Mouse (Mus musculus) myocyte (in vitro differentiated cells): Measurements from ENCODE around the gene Ccdc51. TPM values are rescaled to one million over a fixed set of nuclear protein-coding genes. Genes with fewer than 3 reads are reported as not detected.

ENCODE experiments used
- H3K27me3 ChIP-seq: one replicate; pipeline ENCODE4 v1.6.1; 2011; ENCODE audit not compliant: control insufficient read depth, insufficient read depth, insufficient read length
- H3K36me3 ChIP-seq: one replicate; pipeline ENCODE4 v1.6.1; 2011; ENCODE audit not compliant: control insufficient read depth, insufficient read depth
- H3K4me2 ChIP-seq: one replicate; pipeline ENCODE4 v1.6.1; 2011; ENCODE audit warnings: low read depth, control low read depth
- H3K4me3 ChIP-seq: one replicate; pipeline ENCODE4 v1.5.1; 2011; ENCODE audit warnings: mild to moderate bottlenecking, control low read depth, moderate library complexity
- H3K79me2 ChIP-seq: one replicate; pipeline ENCODE4 v1.6.1; 2011; ENCODE audit not compliant: control insufficient read depth, insufficient read depth
- H3ac ChIP-seq: one replicate; pipeline ENCODE4 v1.6.1; 2011; ENCODE audit not compliant: control insufficient read depth, insufficient read length
- CEBPB ChIP-seq: IDR thresholded peaks from 2 replicates; pipeline ENCODE4 v1.6.1; 2011; ENCODE audit warnings: mild to moderate bottlenecking, moderate library complexity; ENCODE audit not compliant: poor library complexity, insufficient read depth, severe bottlenecking
- E2F4 ChIP-seq: IDR thresholded peaks from one replicate; pipeline ENCODE4 v1.6.1; 2011; ENCODE audit warnings: mild to moderate bottlenecking, control low read depth, moderate library complexity; ENCODE audit not compliant: insufficient read depth
- MAX ChIP-seq: IDR thresholded peaks from one replicate; pipeline ENCODE4 v1.6.1; 2011; ENCODE audit warnings: low read depth, mild to moderate bottlenecking, control low read depth
- MYOD1 ChIP-seq, 3 experiments: IDR thresholded peaks; one replicate each; pipeline ENCODE4 v1.6.1; 2011; ENCODE audit warnings: control low read depth in 2 of 3, low read depth in 2 of 3, mild to moderate bottlenecking in 2 of 3, moderate library complexity in 1 of 3; ENCODE audit not compliant: insufficient read length in 2 of 3, control insufficient read depth in 1 of 3
- MYOG ChIP-seq, 3 experiments: IDR thresholded peaks; one replicate each; pipeline ENCODE4 v1.6.1; 2011; ENCODE audit warnings: control low read depth in 2 of 3, low read depth in 2 of 3, mild to moderate bottlenecking in 2 of 3; ENCODE audit not compliant: insufficient read length in 2 of 3, control insufficient read depth in 1 of 3, insufficient read depth in 1 of 3
- POLR2A ChIP-seq: IDR thresholded peaks from one replicate; pipeline ENCODE4 v1.6.1; 2011; ENCODE audit warnings: low read depth, mild to moderate bottlenecking, control low read depth, moderate library complexity; ENCODE audit not compliant: insufficient read length
- POLR2AphosphoS2 ChIP-seq: IDR thresholded peaks from one replicate; pipeline ENCODE4 v1.6.1; 2011; ENCODE audit warnings: low read depth, control low read depth; ENCODE audit not compliant: insufficient read length
- REST ChIP-seq: IDR thresholded peaks from one replicate; pipeline ENCODE4 v1.6.1; 2011; ENCODE audit warnings: mild to moderate bottlenecking, control low read depth, moderate library complexity; ENCODE audit not compliant: insufficient read depth, insufficient read length
- SRF ChIP-seq: IDR thresholded peaks from one replicate; pipeline ENCODE4 v1.6.1; 2011; ENCODE audit warnings: low read depth; ENCODE audit not compliant: control insufficient read depth, insufficient read length
- TCF12 ChIP-seq: IDR thresholded peaks from one replicate; pipeline ENCODE4 v1.6.1; 2011; ENCODE audit warnings: mild to moderate bottlenecking, control low read depth; ENCODE audit not compliant: poor library complexity, insufficient read depth, severe bottlenecking
- TCF3 ChIP-seq: IDR thresholded peaks from one replicate; pipeline ENCODE4 v1.6.1; 2011; ENCODE audit warnings: low read depth, control low read depth; ENCODE audit not compliant: insufficient read length
- USF1 ChIP-seq: IDR thresholded peaks from one replicate; pipeline ENCODE4 v1.6.1; 2011; ENCODE audit warnings: low read depth, mild to moderate bottlenecking, control low read depth, moderate library complexity
- polyA plus RNA-seq: library from polyadenylated mRNA; unstranded; fragments of >200 nt; fragmentation: generic; extraction: Trizol; gene quantifications from one replicate; pipeline ENCODE4 v1.2.1, GENCODE M21; 2012; ENCODE audit warnings: missing spikeins

The Ccdc51 gene
- polyA plus RNA-seq, 1 experiment, result 13.8 TPM

- TF ChIP-seq E2F4, result no peak
- TF ChIP-seq TCF3, result no peak
- no peak for TF ChIP-seq POLR2A
- no peak for TF ChIP-seq MAX
- TF ChIP-seq MYOD1 (IDR thresholded peaks at IDR 0.05; ENCODE audit: control insufficient read depth in 1 of 3, insufficient read length in 2 of 3, low read depth in 2 of 3), result no peak
- no peak for TF ChIP-seq SRF
- TF ChIP-seq POLR2AphosphoS2, result no peak
- TF ChIP-seq USF1, result no peak
- TF ChIP-seq CEBPB, result no peak
- TF ChIP-seq REST, result no peak
- no peak for TF ChIP-seq MYOG (IDR thresholded peaks at IDR 0.05; ENCODE audit: control insufficient read depth in 1 of 3, insufficient read depth in 1 of 3, insufficient read length in 2 of 3, low read depth in 2 of 3)
- TF ChIP-seq TCF12, result no peak
- Histone ChIP-seq H3K4me3 (no peak overlapping the region), H3K4me2 (no peak overlapping the region), H3K79me2 (peaks cover 14% of the 10 kb centered on the region), H3ac (no peak overlapping the region), H3K27me3 (no peaks in the 10 kb centered on the region), H3K36me3 (peaks cover 23% of the 10 kb centered on the region)
Measured at GRCm38 (mm10) chr9:109068095-109068735, 14.1 kb upstream of the Ccdc51 start.

DNA sequence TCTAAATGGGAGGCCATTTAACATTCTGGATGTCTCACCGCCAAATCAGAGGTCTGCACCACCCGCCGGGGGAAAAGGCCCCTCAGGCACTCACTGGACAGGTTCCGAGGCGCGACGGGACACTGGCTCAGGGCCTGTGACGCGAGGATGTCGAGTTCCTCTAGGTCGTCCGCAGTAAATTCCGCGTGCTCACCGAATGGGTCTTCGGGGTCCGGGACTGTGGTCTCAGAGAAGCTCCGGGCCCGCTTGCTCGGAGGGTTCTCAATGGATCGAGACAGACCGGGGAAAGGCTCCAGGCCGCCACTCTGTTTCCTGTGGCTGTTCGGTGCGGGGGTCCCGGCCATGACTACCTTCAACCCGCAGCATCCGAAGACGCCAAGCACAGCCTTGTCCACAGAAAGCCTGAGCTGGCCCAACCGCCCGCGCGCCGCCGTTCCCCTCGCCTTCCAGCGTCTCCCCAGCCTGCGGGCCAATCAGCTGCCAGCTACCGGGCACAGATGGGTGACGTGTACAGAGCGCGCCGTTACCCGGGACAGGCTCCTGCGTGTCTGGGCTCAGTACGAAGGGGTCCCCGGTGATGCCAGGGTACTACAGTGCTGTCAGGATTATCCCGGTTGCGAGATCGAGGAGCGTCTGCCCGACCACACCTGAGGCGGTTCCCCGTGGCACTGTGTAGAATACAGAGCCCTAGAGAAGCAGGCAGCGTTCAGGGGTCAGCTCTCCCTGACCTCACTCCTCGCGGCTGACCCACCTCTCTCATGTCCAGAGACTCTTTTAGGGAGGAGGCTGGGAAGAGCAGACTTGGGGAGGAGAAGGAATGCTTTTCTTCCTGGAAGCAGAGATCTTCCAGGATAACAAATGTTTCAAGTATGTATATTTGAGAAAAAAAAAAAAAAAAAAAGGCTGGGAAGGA, 8.4 kb upstream of the Ccdc51 start, which contains the start of gene Atrip:
Gene Atrip (minus strand): TSS at position 464 of the 913 bp plus-strand sequence.
- Histone ChIP-seq H3K4me2 (peak within 1 kb of the TSS; percentile 100), H3ac (peak within 1 kb of the TSS; percentile 80)

GRCm38 (mm10) chr9:109080516-109080915, 1.8 kb upstream of the Ccdc51 start:
- Histone ChIP-seq H3ac (no peak overlapping the region), H3K4me3 (no peak overlapping the region), H3K79me2 (peaks cover 34% of the 10 kb centered on the region), H3K36me3 (peaks cover 5% of the 10 kb centered on the region), H3K27me3 (no peaks in the 10 kb centered on the region), H3K4me2 (peak overlapping the region; percentile 95)
- TF ChIP-seq MYOG (IDR thresholded peaks at IDR 0.05; ENCODE audit: control insufficient read depth in 1 of 3, insufficient read depth in 1 of 3, insufficient read length in 2 of 3, low read depth in 2 of 3), result no peak
- TF ChIP-seq TCF3, result no peak
- no peak for TF ChIP-seq REST
- no peak for TF ChIP-seq E2F4

More for the DNA sequence above, 8.4 kb upstream of the Ccdc51 start, which contains the start of gene Atrip:
- Histone ChIP-seq H3K79me2 (peaks cover 24% of the 10 kb centered on the region), H3K4me3 (peak within 1 kb of the TSS; percentile 95), H3K36me3 (peaks cover 6% of the 10 kb centered on the region), H3K27me3 (no peaks in the 10 kb centered on the region)
- no peak for TF ChIP-seq MYOG (IDR thresholded peaks at IDR 0.05; ENCODE audit: control insufficient read depth in 1 of 3, insufficient read depth in 1 of 3, insufficient read length in 2 of 3, low read depth in 2 of 3)
- TF ChIP-seq POLR2AphosphoS2, result peak; percentile 97
- no peak for TF ChIP-seq MYOD1 (IDR thresholded peaks at IDR 0.05; ENCODE audit: control insufficient read depth in 1 of 3, insufficient read length in 2 of 3, low read depth in 2 of 3)
- TF ChIP-seq TCF3, result no peak
- no peak for TF ChIP-seq CEBPB
- TF ChIP-seq SRF, result peak; percentile 76
- TF ChIP-seq E2F4, result no peak
- peak; percentile 93 for TF ChIP-seq POLR2A
- TF ChIP-seq REST, result no peak

DNA sequence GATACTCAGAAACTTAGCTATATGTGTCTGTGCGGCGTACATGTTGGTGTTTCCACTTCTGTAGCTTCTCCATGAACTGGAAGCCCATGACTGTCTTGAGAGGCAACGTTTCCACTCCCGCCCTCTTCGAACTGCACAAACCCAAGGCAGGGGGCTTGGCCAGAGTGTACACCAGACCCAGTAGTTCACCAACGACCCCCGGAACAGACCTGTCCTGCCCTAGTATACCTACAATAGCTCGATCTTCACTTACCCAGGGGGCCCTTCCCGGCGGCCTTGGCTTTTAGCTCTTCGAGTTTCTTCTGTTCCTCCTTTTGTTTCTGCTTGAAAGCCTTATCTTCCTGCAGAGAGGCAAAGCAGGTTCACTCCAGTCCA, 557 bp upstream of the Ccdc51 start:
- Histone ChIP-seq H3ac (peak overlapping the region; percentile 22), H3K4me2 (peak overlapping the region; percentile 95), H3K4me3 (peak overlapping the region; percentile 90), H3K36me3 (peaks cover 5% of the 10 kb centered on the region), H3K27me3 (no peaks in the 10 kb centered on the region), H3K79me2 (peaks cover 34% of the 10 kb centered on the region)
- TF ChIP-seq POLR2AphosphoS2 (no peak), USF1 (no peak), TCF12 (no peak), POLR2A (no peak), CEBPB (no peak), E2F4 (no peak)

DNA sequence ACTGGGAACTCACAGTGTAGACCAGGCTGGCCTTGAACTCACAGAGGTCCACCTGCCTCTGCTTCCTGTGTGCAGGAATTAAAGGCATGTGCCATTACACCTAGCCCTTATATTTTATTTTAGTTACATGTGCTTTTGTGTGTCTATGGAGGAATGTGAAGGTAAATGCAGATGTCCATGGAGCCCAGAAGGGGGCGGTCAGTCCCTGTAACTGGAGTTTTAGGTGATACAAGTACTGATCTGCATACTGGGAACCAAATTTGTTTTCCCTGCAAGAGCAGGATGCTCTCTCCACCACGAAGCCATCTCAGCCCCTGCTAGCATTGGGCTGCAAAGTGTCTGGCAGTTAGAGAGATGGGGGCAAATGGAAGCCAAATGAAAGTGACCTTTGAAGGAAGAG, 2.6 kb downstream of the Ccdc51 start:
- peaks cover 32% of the 10 kb centered on the region for H3K79me2 ChIP-seq
- no peak overlapping the region for H3ac ChIP-seq
- no peaks in the 10 kb centered on the region for H3K36me3 ChIP-seq
- no peak overlapping the region for H3K4me2 ChIP-seq
- TF ChIP-seq E2F4 (no peak), REST (no peak), MAX (no peak), USF1 (no peak), MYOG (IDR thresholded peaks at IDR 0.05; ENCODE audit: control insufficient read depth in 1 of 3, insufficient read depth in 1 of 3, insufficient read length in 2 of 3, low read depth in 2 of 3) (no peak), POLR2AphosphoS2 (no peak), SRF (no peak), TCF12 (no peak), POLR2A (no peak), CEBPB (no peak), TCF3 (no peak)
- H3K4me3 ChIP-seq, result no peak overlapping the region
- no peaks in the 10 kb centered on the region for H3K27me3 ChIP-seq
